Mouse (Mus musculus): Measurements from ENCODE around the gene Six2. TPM values are rescaled to one million over a fixed set of nuclear protein-coding genes. Genes with fewer than 3 reads are reported as not detected.
A peak's percentile ranks its signal among the peaks of the same experiment; 100 is the strongest.

Six2 gene
- polyA plus RNA-seq, 1 experiment from 2014 or later, result 0.36 TPM

DNA sequence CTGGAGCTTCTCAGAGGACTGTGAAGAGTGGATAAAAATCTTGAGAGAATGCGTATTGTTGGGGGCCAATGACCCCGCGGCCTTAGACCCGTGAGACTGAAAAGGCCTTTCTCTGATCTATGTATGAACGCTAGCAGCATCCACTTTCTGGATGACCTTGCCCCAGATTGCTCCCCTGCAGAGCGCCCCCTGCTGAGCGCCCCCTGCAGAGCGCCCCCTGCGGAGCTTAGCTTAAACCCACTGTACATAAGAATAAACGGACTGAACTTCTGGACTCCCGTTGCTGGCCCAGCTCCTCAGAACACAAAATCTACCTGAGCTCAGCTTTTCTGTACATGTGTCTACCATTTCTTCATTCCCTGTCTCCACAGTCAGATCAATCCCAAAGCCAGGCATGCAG, 27.7 kb upstream of the Six2 start:
- Histone ChIP-seq H3K27me3 (replicated peaks; ENCODE audit: control insufficient read depth, insufficient read depth, low read length) (no peaks in the 10 kb centered on the region), H3K36me3 (ENCODE audit: control insufficient read depth, insufficient read depth, low read length) (no peaks in the 10 kb centered on the region), H3K4me1 (ENCODE audit: control insufficient read depth, insufficient read depth, low read depth, low read length) (peaks cover 3% of the 10 kb centered on the region; the same call in 1 of the 2 replicates), H3K9me3 (ENCODE audit: control insufficient read depth, low read length) (no peaks in the 10 kb centered on the region), H3K9ac (ENCODE audit: low read depth, low read length) (no peak overlapping the region), H3K4me3 (ENCODE audit: low read length) (no peak overlapping the region), H3K27ac (ENCODE audit: low read depth, low read length) (no peak overlapping the region), H3K4me2 (ENCODE audit: low read length) (no peak overlapping the region)
- ATAC-seq, result no peak
- WGBS, result 63% methylated on average over 11 of the region's 11 CpGs

DNA sequence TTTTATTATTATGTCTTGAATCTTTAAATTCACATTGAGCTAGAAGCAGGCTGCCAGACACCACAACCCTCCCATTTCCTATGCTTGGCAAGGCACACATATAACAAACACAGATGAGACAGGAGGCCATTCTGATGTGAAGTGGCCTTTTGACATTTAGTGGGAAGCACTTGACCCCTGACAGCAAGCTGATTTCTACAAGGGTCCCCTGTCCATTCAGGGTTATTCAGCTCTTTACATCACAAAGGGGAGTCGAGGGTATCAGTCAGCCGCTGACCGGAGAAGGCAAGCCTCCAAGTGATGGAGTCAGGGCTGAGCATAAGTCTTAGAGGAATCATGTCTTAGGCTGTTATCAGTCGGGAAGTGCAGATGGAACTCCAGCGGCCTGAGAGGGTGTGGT, 26.3 kb upstream of the Six2 start:
- no peak overlapping the region for H3K4me3 ChIP-seq (ENCODE audit: low read length)
- H3K36me3 ChIP-seq (ENCODE audit: control insufficient read depth, insufficient read depth, low read length), result no peaks in the 10 kb centered on the region
- H3K9me3 ChIP-seq (ENCODE audit: control insufficient read depth, low read length), result no peaks in the 10 kb centered on the region
- H3K4me1 ChIP-seq (ENCODE audit: control insufficient read depth, insufficient read depth, low read depth, low read length), result peaks cover 3% of the 10 kb centered on the region; the same call in 1 of the 2 replicates
- 42% methylated on average over 5 of the region's 5 CpGs for WGBS
- ATAC-seq, result no peak
- H3K9ac ChIP-seq (ENCODE audit: low read depth, low read length), result no peak overlapping the region
- H3K27ac ChIP-seq (ENCODE audit: low read depth, low read length), result no peak overlapping the region
- H3K4me2 ChIP-seq (ENCODE audit: low read length), result no peak overlapping the region
- H3K27me3 ChIP-seq (replicated peaks; ENCODE audit: control insufficient read depth, insufficient read depth, low read length), result no peaks in the 10 kb centered on the region

DNA sequence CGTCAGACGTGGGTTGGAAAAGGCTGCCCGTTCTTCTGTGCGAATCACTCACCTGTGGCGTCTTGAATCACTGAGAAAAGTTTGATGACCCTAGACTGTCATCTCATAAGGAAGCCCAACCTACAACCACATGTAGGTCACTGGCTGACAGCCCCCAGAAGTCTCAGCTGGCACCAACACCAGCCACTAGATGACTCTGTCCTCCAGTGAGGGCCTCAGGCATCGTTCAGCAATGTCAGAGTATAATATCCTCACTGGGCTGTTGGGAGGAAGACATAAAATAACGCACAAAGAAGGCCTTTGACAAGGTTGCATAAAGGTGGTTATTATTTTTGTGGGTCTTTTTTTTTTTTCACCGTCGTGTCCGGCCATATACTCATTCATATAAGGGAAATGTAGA, 24.8 kb upstream of the Six2 start:
- Histone ChIP-seq H3K36me3 (ENCODE audit: control insufficient read depth, insufficient read depth, low read length) (no peaks in the 10 kb centered on the region), H3K9ac (ENCODE audit: low read depth, low read length) (no peak overlapping the region), H3K4me1 (ENCODE audit: control insufficient read depth, insufficient read depth, low read depth, low read length) (peaks cover 3% of the 10 kb centered on the region; the same call in 1 of the 2 replicates), H3K4me2 (ENCODE audit: low read length) (no peak overlapping the region), H3K27ac (ENCODE audit: low read depth, low read length) (no peak overlapping the region), H3K4me3 (ENCODE audit: low read length) (no peak overlapping the region), H3K27me3 (replicated peaks; ENCODE audit: control insufficient read depth, insufficient read depth, low read length) (no peaks in the 10 kb centered on the region), H3K9me3 (ENCODE audit: control insufficient read depth, low read length) (no peaks in the 10 kb centered on the region)
- no peak for ATAC-seq
- 86% methylated on average over 10 of the region's 10 CpGs for WGBS

DNA sequence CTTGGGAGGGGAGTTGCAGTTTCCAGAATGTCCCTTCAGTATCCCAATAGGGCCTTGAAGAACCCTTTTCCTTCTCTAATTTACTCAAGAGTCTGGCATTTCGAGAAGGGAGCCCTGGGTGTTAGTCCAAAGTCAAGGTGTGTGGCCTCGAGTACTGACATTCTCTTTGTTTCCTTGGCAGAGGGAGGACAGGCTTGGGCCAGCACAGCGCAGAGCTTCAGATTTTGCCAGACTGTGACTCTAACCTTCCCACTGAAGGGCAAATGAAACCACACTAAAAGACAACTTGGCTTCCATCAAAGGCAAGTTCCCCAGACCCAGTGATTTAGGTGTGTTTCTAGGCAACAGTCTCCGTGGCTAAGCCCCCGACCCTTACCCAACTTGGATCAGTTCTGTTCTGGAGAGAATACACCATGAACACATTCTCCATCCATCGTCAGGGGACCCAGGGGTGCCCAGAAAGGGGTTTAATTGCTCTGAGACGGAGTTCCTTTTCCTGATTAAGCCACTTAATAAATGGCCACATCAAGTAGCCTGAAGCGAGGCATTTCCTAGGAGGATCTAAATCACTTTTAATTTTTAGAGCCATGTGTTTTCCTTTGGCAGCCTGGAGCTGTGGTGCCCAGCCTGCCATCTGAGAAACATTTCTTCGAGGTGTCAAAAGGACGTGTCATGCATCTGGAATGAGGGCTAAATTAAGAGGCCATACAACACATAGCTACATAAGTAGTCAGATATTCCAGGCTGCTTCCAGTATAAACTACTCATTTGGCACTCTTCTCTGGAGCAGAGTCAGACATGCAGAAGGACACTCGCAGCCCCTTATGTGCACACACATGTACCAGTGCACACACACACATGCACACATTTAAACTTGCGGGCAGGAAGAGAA, 16.5 kb upstream of the Six2 start:
- H3K9me3 ChIP-seq (ENCODE audit: control insufficient read depth, low read length), result no peaks in the 10 kb centered on the region
- 49% methylated on average over 12 of the region's 12 CpGs for WGBS
- no peak overlapping the region for H3K4me3 ChIP-seq (ENCODE audit: low read length)
- peaks cover 3% of the 10 kb centered on the region; the same call in 1 of the 2 replicates for H3K4me1 ChIP-seq (ENCODE audit: control insufficient read depth, insufficient read depth, low read depth, low read length)
- peak; percentile 82 for ATAC-seq
- H3K36me3 ChIP-seq (ENCODE audit: control insufficient read depth, insufficient read depth, low read length), result no peaks in the 10 kb centered on the region
- H3K4me2 ChIP-seq (ENCODE audit: low read length), result no peak overlapping the region
- H3K9ac ChIP-seq (ENCODE audit: low read depth, low read length), result no peak overlapping the region
- H3K27ac ChIP-seq (ENCODE audit: low read depth, low read length), result no peak overlapping the region
- H3K27me3 ChIP-seq (replicated peaks; ENCODE audit: control insufficient read depth, insufficient read depth, low read length), result no peaks in the 10 kb centered on the region

DNA sequence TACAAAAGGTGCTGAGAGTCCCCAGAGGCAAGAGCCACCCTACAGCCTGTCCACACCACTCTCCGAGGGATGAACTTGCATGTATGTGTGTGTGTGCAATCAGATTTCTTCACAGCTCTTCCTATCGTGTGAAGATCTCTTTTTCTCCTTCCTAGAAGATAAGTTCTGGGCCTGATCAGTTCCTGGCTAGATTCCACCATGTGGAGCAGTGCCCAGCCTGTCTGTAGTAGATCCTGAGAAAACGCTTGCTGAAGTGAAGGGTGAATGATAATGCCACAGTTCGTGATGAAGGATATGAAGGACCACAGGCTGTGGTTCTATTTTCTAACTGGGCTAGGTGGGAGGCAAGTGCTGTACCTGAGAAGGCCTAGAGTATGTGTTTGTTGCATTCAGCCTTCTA, 12.0 kb upstream of the Six2 start:
- Histone ChIP-seq H3K4me1 (ENCODE audit: control insufficient read depth, insufficient read depth, low read depth, low read length) (peaks cover 3% of the 10 kb centered on the region; the same call in 1 of the 2 replicates), H3K36me3 (ENCODE audit: control insufficient read depth, insufficient read depth, low read length) (no peaks in the 10 kb centered on the region), H3K4me2 (ENCODE audit: low read length) (no peak overlapping the region), H3K27me3 (replicated peaks; ENCODE audit: control insufficient read depth, insufficient read depth, low read length) (peaks cover 3% of the 10 kb centered on the region), H3K4me3 (ENCODE audit: low read length) (no peak overlapping the region), H3K27ac (ENCODE audit: low read depth, low read length) (no peak overlapping the region), H3K9ac (ENCODE audit: low read depth, low read length) (no peak overlapping the region), H3K9me3 (ENCODE audit: control insufficient read depth, low read length) (no peaks in the 10 kb centered on the region)
- WGBS, result 75% methylated on average over 4 of the region's 4 CpGs
- no peak for ATAC-seq

DNA sequence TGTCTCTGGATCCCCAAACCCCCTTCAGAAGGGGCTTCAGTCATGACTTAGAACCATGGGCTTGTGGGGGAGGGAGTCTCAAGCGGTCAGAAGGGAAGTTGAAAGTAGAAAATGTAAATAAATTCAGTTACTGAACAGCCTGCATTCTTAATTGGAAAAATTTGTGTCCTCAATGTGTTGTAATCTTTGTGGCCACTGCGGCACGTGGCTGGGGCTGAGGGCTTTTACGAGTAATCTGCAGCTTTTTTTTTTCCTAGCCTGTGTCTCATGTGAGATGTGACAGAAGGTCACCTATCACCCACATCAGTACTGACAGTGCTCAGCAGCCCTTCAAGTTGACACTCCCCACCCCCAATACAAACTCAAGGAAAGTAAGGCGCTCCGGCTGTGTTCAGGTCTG, 10.6 kb upstream of the Six2 start:
- no peak overlapping the region for H3K9ac ChIP-seq (ENCODE audit: low read depth, low read length)
- H3K4me3 ChIP-seq (ENCODE audit: low read length), result no peak overlapping the region
- no peak overlapping the region for H3K27ac ChIP-seq (ENCODE audit: low read depth, low read length)
- no peaks in the 10 kb centered on the region for H3K36me3 ChIP-seq (ENCODE audit: control insufficient read depth, insufficient read depth, low read length)
- 90% methylated on average over 6 of the region's 6 CpGs for WGBS
- ATAC-seq, result no peak
- H3K4me1 ChIP-seq (ENCODE audit: control insufficient read depth, insufficient read depth, low read depth, low read length), result no peaks in the 10 kb centered on the region
- peaks cover 12% of the 10 kb centered on the region for H3K27me3 ChIP-seq (replicated peaks; ENCODE audit: control insufficient read depth, insufficient read depth, low read length)
- H3K4me2 ChIP-seq (ENCODE audit: low read length), result no peak overlapping the region
- no peaks in the 10 kb centered on the region; the same call in 1 of the 2 replicates for H3K9me3 ChIP-seq (ENCODE audit: control insufficient read depth, low read length)

DNA sequence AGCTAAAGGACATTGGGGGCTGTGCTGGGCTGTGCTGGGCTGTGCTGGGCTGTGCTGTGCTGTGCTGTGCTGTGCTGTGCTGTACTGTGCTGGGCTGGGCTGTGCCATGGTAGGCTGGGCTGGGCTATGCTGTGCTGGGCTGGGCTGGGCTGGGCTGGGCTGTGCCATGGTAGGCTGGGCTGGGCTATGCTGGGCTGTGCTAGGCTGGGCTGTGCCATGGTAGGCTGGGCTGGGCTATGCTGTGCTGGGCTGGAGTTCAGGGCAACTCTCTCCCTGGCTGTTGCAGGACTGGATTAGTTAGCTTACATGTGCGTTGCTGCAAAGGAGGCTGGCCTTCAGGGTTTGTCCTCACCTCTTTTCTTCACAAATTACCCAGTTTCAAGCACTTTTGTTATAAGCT, 9.9 kb upstream of the Six2 start:
- no peaks in the 10 kb centered on the region for H3K4me1 ChIP-seq (ENCODE audit: control insufficient read depth, insufficient read depth, low read depth, low read length)
- peaks cover 19% of the 10 kb centered on the region for H3K27me3 ChIP-seq (replicated peaks; ENCODE audit: control insufficient read depth, insufficient read depth, low read length)
- no peak for ATAC-seq
- 80% methylated on average over 1 of the region's 1 CpGs for WGBS
- no peak overlapping the region for H3K4me2 ChIP-seq (ENCODE audit: low read length)
- H3K9ac ChIP-seq (ENCODE audit: low read depth, low read length), result no peak overlapping the region
- no peaks in the 10 kb centered on the region; the same call in 1 of the 2 replicates for H3K9me3 ChIP-seq (ENCODE audit: control insufficient read depth, low read length)
- no peak overlapping the region for H3K4me3 ChIP-seq (ENCODE audit: low read length)
- no peak overlapping the region for H3K27ac ChIP-seq (ENCODE audit: low read depth, low read length)
- H3K36me3 ChIP-seq (ENCODE audit: control insufficient read depth, insufficient read depth, low read length), result no peaks in the 10 kb centered on the region

DNA sequence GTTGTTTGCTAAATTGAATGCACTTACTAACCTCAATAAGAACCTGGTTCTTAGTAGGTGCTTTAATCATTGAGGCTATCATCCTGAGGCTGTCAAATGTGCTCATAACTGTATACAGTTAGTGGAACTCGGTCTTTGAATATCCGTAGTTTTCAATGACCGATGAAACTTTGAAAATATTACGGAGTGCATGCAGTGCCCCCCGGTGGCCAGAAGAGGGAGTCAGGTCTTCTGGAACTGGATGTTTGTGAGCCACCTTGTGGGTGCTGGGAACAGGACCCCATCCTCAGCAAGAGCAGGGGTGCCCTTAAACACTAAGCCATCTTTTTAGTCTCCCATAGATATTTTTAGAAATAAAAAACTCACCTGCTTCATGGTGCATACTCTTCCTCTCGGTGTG, 6.4 kb upstream of the Six2 start:
- peaks cover 47% of the 10 kb centered on the region for H3K27me3 ChIP-seq (replicated peaks; ENCODE audit: control insufficient read depth, insufficient read depth, low read length)
- whole genome bisulfite sequencing, result 81% methylated on average over 6 of the region's 6 CpGs
- no peak overlapping the region for H3K27ac ChIP-seq (ENCODE audit: low read depth, low read length)
- no peak overlapping the region for H3K9ac ChIP-seq (ENCODE audit: low read depth, low read length)
- H3K9me3 ChIP-seq (ENCODE audit: control insufficient read depth, low read length), result no peaks in the 10 kb centered on the region; the same call in 1 of the 2 replicates
- H3K4me1 ChIP-seq (ENCODE audit: control insufficient read depth, insufficient read depth, low read depth, low read length), result no peaks in the 10 kb centered on the region
- H3K36me3 ChIP-seq (ENCODE audit: control insufficient read depth, insufficient read depth, low read length), result no peaks in the 10 kb centered on the region
- H3K4me3 ChIP-seq (ENCODE audit: low read length), result no peak overlapping the region
- no peak overlapping the region for H3K4me2 ChIP-seq (ENCODE audit: low read length)
- ATAC-seq, result no peak

DNA sequence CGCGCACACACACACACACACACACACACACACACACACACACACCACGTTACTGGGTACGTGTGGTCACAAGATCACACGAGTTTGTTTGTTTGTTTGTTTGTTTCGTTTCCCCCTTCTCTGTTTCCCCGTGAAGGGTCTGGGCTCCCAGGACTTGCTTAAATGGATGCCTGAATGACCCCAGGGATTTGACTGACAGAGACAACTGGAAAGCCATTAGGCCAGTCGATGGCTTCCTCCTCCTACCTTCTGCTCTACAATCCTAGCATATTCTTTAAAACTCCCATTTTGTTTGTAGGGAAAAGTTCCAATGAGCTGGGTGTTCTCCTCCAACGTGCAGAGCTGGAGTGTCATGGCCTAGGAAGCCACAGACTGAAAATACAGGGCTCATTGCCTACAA, 5.0 kb upstream of the Six2 start:
- peaks cover 54% of the 10 kb centered on the region for H3K27me3 ChIP-seq (replicated peaks; ENCODE audit: control insufficient read depth, insufficient read depth, low read length)
- ATAC-seq, result no peak
- WGBS, result 6% methylated on average over 9 of the region's 9 CpGs
- no peak overlapping the region for H3K27ac ChIP-seq (ENCODE audit: low read depth, low read length)
- H3K4me1 ChIP-seq (ENCODE audit: control insufficient read depth, insufficient read depth, low read depth, low read length), result no peaks in the 10 kb centered on the region; the same call in 1 of the 2 replicates
- H3K36me3 ChIP-seq (ENCODE audit: control insufficient read depth, insufficient read depth, low read length), result no peaks in the 10 kb centered on the region
- H3K4me3 ChIP-seq (ENCODE audit: low read length), result no peak overlapping the region
- no peak overlapping the region for H3K9ac ChIP-seq (ENCODE audit: low read depth, low read length)
- no peak overlapping the region for H3K4me2 ChIP-seq (ENCODE audit: low read length)
- no peaks in the 10 kb centered on the region; the same call in 1 of the 2 replicates for H3K9me3 ChIP-seq (ENCODE audit: control insufficient read depth, low read length)
